Mouse (Mus musculus) embryonic fibroblast, embryonic 13.5 days (primary cell): ENCODE measurements around the gene Ncam1.

Source experiments
- CTCF ChIP-seq: IDR thresholded peaks from 2 replicates; pipeline ENCODE4 v1.5.1; 2011; ENCODE audit warnings: mild to moderate bottlenecking, control low read depth, low read length, moderate library complexity, borderline replicate concordance; ENCODE audit not compliant: insufficient read depth
- POLR2A ChIP-seq: IDR thresholded peaks from 2 replicates; pipeline ENCODE4 v1.6.1; 2011; ENCODE audit warnings: low read depth, mild to moderate bottlenecking, control low read depth, low read length, moderate library complexity

GRCm38 (mm10) chr9:49570033-49570660 lies 228.6 kb downstream of the Ncam1 start:
- no peak for TF ChIP-seq CTCF
- no peak for TF ChIP-seq POLR2A
